Mouse (Mus musculus): ENCODE results near the gene Nxn.

DNA sequence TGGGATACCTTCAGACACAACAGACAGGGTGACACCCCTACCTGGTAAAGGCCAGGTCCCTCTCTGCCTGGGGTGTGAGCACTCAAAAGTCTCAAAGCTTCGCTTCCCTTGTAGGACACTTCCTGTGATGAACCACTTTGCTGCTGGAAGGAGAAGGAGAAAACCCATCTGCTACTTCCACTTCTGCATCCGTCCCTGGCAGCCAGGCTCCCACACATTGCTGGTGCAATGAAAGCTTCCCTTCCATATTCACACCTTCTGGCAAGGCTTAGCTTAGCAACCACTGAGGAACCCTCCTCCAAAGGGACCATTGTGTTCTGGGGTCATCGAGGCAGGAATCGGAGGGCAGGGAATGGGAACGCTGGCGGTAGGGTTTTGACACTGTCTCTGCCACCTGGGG lies 110.3 kb downstream of the Nxn start:
- no peak for TF ChIP-seq CTCF (conservative IDR thresholded peaks at IDR 0.05; ENCODE audit: insufficient read depth, insufficient read length, low read depth, low read length)
- TF ChIP-seq POLR2A (IDR thresholded peaks at IDR 0.05; ENCODE audit: low read depth, low read length), result no peak

All from kidney, adult 2 months (tissue).